Mouse (Mus musculus): ENCODE data around the gene B4galnt3.

DNA sequence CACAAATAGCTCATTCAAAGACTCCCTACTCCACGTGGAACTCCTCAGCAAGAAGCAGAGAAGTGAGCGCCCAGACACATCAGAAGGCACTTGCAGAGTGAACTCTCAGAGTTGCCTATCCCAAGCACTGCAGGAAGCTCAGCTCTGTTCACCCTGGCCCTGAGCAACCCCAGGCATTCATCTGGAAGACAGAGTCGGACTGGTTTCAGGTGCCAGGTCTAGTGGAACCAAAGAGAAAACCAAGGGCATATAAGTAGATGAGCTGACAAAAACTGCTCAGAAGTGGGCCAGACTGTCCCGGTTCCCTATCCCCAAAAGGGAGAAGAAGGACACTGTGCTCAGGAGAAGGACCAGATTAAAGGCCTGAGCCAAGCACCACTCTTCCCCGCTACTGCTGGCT lies 44.5 kb downstream of the B4galnt3 start:
- TF ChIP-seq CTCF (IDR thresholded peaks at IDR 0.05; ENCODE audit: extremely low read depth, insufficient read length, insufficient replicate concordance, low read depth, low read length) (no peak), POLR2A (IDR thresholded peaks at IDR 0.05; ENCODE audit: low read depth, low read length) (no peak)

Measured in small intestine, adult 2 months (tissue).